Mouse (Mus musculus) ovary, postnatal 14 days (tissue): ENCODE results near the gene Olfr1410.
A peak's percentile ranks its signal among the peaks of the same experiment; 100 is the strongest.

ENCODE experiments used
- DNase-seq: peaks from one replicate; pipeline ENCODE4 v3.0.0; 2022; ENCODE audit warnings: low spot score

The Olfr1410 gene

DNA sequence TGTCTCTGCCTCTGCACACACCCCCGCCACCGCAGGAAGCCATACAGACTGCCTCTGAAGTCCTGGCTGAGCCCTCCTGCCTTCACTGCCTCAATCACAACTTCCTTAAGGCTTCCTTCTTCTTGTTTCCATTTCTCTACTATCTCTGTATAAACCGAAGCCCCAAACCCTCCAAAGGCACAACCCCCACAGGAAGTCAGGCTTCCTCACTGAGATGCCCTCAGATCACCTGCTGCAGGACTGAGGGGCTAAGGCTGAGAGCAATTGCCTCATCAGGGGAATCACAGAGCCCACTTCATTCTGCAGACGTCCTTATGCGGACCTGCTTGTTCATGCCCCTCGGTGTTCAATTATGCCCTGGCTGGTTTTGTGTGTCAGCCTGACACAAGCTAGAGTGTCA is 34.8 kb downstream of the Olfr1410 start:
- no peak for DNase-seq

- peak; percentile 82 for DNase-seq
Observed at GRCm38 (mm10) chr1:92641514-92642272, 36.1 kb downstream of the Olfr1410 start, which contains the start of gene Cops9. Gene Cops9 (minus strand): TSS chr1:92641985.

DNA sequence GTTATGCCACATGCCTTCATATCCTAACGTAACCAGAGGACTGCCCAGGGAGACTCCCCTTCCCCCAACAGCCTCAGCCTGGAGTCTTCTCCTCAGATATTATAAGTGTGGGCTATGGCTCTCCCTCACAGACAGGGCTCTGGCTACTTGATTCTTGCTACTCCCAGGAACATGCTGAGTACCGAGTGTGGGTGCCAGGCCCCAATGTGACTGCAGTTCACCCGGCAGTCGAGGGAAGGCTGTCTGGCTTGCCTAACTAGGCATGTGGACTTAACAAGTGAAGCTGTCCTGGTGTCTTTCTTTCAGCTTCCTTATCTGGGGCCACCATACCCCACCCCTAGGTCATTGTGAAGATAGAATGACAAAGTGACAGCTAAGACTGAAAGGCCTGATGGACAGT is 38.1 kb downstream of the Olfr1410 start:
- no peak for DNase-seq

GRCm38 (mm10) chr1:92644916-92645315 is 39.3 kb downstream of the Olfr1410 start:
- DNase-seq = no peak

DNA sequence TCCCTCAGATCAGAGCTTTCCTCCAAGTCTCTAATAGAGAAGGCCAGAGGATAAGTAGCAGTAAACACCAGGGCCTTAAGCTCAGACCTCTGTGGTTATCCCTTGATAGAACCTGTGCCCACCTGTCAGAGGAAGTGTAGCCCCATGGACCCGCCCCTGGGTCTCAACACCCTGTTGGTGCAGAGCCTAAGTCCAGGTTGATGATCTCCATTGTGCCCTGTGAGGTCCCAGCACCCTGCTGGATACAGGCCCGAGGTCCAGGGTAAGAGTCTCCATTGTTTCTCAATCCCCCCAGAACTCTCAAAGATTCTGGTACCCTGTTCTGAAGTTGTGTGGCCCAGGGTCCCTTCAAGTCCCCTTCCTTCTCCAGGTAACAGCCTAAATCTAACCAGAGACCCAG is 40.5 kb downstream of the Olfr1410 start:
- no peak for DNase-seq

DNA sequence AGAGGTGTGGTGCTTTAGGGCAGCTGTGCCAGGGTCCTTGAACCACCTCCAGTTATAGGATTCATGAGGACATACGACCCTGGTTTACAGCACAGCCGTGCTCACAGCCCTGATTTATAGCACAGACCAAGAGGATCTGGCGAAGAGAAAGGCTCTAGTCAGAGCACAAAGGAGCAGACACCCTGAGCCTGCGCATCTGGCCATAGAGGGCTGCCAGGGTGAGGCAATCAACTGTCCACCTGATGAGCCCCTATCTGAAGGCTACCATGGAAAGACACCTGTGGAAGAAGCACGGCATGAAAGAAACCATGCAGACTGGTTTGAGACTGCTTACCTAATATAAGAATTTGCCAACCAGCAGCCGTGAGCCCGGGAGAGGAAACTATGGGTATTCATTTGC is 41.0 kb downstream of the Olfr1410 start:
- no peak for DNase-seq

- DNase-seq = no peak
Observed at GRCm38 (mm10) chr1:92647026-92647425, 41.4 kb downstream of the Olfr1410 start.

DNA sequence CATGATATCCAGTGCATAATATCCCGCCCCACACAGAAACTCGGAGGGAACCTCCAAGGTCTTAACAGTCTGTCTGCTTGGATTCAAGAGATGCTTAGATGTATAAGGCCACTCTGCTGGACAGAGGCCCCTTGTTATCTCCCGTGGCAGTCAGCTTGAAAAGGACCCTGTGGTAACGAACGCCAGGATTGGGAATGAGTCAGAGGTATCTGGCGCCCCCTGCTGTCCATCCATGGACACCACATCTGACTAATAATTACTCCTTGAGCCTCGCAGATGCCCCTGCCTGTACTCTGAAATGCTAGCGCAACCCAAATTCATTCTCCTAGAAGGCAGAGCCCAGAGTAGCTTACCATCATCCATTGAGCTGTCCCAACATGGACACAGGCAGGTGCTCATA is 42.2 kb downstream of the Olfr1410 start:
- peak; percentile 65 for DNase-seq

DNA sequence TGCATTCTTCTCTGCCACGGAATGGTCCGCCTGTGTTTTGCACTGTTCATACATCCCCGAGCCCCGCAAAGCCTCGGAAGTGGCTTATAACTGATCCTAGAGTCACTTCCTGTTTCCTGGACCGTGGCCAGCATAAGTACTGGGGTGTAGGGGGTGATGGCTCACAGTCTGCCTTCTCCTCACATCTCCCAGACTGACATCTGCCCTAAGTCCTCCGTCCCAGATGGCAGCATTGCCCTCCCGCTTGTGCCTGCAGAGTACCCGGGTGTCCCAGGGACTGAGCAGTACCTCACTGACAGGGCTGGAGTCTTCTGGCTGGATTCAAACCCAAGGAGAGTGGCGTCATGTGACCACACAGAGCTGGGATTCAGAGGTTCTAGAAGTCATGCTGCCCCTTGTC is 42.6 kb downstream of the Olfr1410 start:
- no peak for DNase-seq

DNA sequence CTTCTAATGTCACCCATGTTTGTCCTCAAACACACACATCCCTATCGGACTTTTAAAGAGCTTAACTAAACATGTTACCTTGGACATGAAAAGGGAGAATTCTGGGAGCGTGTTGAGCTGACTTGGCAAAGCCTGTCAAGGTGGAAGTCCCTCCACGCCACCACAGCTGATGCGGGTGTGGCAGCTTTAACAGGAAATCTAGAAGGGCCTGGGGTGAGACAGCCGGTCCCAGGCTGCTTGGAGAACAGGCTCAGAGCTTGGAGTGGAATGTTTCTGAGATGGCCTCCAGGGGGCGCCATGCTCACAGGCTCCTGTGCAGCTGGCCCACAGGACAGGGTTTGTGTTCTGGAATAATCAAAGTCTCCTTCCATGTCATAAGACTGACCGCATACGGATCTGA is 43.1 kb downstream of the Olfr1410 start, which contains the start of gene Otos:
TSS of gene Otos (minus strand) at position 169 of the 400 bp plus-strand sequence.
- DNase-seq = peak; percentile 66

DNA sequence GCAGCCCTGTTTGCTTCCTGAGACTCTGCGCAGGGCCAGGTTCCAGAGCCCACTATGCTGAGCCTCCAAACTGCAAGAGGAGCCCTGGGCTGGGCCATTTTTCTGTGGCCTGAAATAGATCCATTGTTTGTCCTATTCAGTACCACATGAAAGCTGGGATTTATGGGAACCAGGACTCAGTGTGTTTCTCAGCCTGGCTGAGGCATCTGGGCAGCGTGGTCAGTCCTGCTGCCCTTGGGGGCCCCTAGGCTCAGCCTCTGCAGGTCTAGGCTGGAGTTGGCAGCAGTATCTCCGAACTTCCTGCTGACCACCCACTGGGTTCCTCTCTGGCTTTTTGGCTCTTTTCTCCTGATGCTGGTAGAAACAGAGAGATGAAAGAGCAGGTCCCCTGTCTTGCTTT is 45.9 kb downstream of the Olfr1410 start:
- DNase-seq = no peak

DNA sequence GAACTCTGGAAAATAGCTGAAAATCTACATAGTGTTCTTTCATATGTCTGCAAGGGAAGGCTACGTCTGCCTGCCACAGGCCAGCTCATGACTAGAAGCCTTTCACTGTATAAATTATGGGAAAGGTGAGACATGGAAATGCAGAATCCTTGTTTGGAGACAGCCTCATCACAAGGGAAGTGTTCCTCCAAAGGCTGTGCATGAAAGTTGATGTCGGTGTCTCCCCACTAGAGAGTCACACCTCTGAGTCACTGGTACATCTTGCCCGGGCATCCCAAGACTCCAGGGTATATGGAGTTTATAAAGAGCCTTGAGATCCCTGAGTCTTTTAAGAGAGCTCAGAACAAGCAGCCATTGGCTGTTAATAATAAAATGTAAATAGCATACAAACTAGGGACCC is 47.6 kb downstream of the Olfr1410 start:
- no peak for DNase-seq

GRCm38 (mm10) chr1:92654676-92655075 is 49.1 kb downstream of the Olfr1410 start:
- DNase-seq = no peak

GRCm38 (mm10) chr1:92657025-92657820 is 51.6 kb downstream of the Olfr1410 start:
- no peak for DNase-seq

GRCm38 (mm10) chr1:92659392-92659791 is 53.8 kb downstream of the Olfr1410 start:
- DNase-seq = no peak
